Mouse (Mus musculus): Measurements from ENCODE around the gene Sat1.

Sat1 gene

GRCm38 (mm10) chrX:155166313-155166712 is 49.9 kb downstream of the Sat1 start:
- DNase-seq (ENCODE audit: low read depth) = no peak

DNA sequence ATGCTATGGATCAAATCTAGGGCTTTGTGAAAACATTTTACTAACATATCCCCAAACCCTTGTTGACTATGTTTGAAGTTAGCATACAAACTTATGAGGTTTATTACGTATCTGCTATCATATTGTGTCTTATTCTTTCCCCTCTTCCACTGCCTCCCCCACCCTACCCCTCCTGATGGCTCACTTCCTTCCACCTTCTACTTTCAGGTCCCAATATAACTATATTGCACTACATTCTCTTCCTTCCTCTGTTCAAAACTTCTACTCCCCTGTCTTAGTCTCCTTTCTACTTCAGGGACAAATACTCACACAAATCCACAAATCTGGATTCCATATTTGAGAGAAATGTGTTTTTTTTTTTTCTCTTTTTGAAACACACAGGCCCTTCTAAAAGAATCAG is 52.7 kb downstream of the Sat1 start:
- DNase-seq (ENCODE audit: low read depth) = no peak

Measured in fibroblast of lung, adult 2 months (primary cell).